Mouse (Mus musculus) liver, embryonic 13.5 days (tissue): ENCODE results near the gene P3h2. TPM values are rescaled to one million over a fixed set of nuclear protein-coding genes. Genes with fewer than 3 reads are reported as not detected.

Source experiments
- ATAC-seq: fragments of 200-750 bp; cut with Nextera tagmentation; 2 replicates; pipeline ENCODE4 v1.8.0; 2017; ENCODE audit warnings: low read depth, mild to moderate bottlenecking, moderate number of reproducible peaks, moderate library complexity
- DNase-seq: peaks from one replicate; pipeline ENCODE4 v3.0.0; 2022
- H3K27ac ChIP-seq: fragments of 300-500 bp; sonication (generic); 2 replicates; pipeline ENCODE4 v1.5.1; 2015; ENCODE audit warnings: moderate library complexity, mild to moderate bottlenecking, inconsistent platforms
- H3K27me3 ChIP-seq: fragments of 300-500 bp; sonication (generic); 2 replicates; pipeline ENCODE4 v1.6.1; 2015; ENCODE audit warnings: mild to moderate bottlenecking, inconsistent platforms
- H3K36me3 ChIP-seq: fragments of 300-500 bp; sonication (generic); 2 replicates; pipeline ENCODE4 v1.6.1; 2015; ENCODE audit warnings: mild to moderate bottlenecking, inconsistent platforms
- H3K4me1 ChIP-seq: fragments of 300-500 bp; sonication (generic); replicated peaks from 2 replicates; pipeline ENCODE4 v1.6.1; 2015; ENCODE audit warnings: inconsistent platforms
- H3K4me2 ChIP-seq: fragments of 300-500 bp; sonication (generic); 2 replicates; pipeline ENCODE4 v1.6.1; 2015; ENCODE audit warnings: inconsistent platforms, mild to moderate bottlenecking, moderate library complexity
- H3K4me3 ChIP-seq: fragments of 300-500 bp; sonication (generic); replicated peaks from 2 replicates; pipeline ENCODE4 v1.5.1; 2015; ENCODE audit warnings: mild to moderate bottlenecking, inconsistent platforms
- H3K9ac ChIP-seq: fragments of 300-500 bp; sonication (generic); 2 replicates; pipeline ENCODE4 v1.6.1; 2015; ENCODE audit warnings: mild to moderate bottlenecking, inconsistent platforms
- H3K9me3 ChIP-seq: fragments of 300-500 bp; sonication (generic); replicated peaks from 2 replicates; pipeline ENCODE4 v1.6.1; 2016; ENCODE audit warnings: inconsistent platforms
- WGBS: fragments of 180-500 bp; shearing (Covaris S2); methylation state at CpG from one replicate; pipeline ENCODE4 v1.1.7; 2015; ENCODE audit not compliant: insufficient replicate concordance; 5-methylcytosine and 5-hydroxymethylcytosine counted together
- polyA plus RNA-seq: library from polyadenylated mRNA; unstranded; fragments of >200 nt; fragmentation: Nextera tagmentation; extraction: Ambion mirVana; gene quantifications from 2 replicates; pipeline ENCODE4 v1.2.1, GENCODE M21; 2015

The P3h2 gene
- polyA plus RNA-seq, 1 experiment from 2014 or later: 0.68 TPM

DNA sequence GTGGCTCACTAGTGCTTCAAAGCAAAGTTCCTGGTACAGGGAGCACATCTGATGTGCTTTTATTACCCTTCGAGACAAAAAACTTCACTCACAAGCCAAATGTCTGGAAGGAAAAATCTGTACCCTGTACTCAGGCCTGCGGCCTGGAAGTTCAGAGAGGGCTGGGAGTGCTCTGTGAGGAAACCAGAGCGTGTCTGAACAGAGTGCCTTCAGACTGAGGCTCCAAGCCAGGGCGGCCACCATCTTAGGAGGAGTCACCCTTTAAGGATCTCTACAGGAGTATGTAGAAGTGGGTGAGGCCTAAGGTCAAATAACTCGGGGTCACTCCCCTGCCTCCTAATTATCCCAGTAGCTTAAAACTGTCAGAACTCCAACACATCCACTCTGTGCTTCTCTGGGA lies 152.2 kb downstream of the P3h2 start:
- WGBS: 63% methylated on average over 5 of the region's 5 CpGs
- H3K4me3 ChIP-seq: no peak overlapping the region
- no peak overlapping the region for H3K27ac ChIP-seq
- H3K27me3 ChIP-seq: no peaks in the 10 kb centered on the region
- H3K9ac ChIP-seq: no peak overlapping the region
- ATAC-seq (no peak), DNase-seq (no peak)
- no peaks in the 10 kb centered on the region for H3K9me3 ChIP-seq
- no peak overlapping the region for H3K4me2 ChIP-seq
- H3K4me1 ChIP-seq: no peaks in the 10 kb centered on the region
- H3K36me3 ChIP-seq: no peaks in the 10 kb centered on the region

DNA sequence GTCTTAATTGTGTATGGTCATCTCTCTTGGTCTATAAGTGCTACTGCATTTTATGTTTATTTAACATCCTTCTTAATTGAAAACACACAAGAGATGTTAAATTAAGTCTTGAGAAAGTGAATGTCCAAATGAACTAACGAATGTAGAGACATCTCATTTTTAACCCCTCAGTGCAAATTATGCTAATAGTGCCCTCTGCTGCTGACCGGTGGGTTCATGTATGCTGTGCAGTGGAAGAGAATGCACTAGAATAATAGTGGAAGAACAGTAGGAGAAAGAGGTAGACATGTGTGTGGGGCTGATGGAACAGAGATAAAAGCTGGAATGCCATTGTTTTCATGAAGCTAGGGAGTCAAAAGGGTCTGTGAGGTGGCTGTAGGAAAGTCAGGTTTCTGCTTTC lies 153.6 kb downstream of the P3h2 start:
- 66% methylated on average over 2 of the region's 2 CpGs for WGBS
- no peak overlapping the region for H3K4me2 ChIP-seq
- H3K4me1 ChIP-seq: no peaks in the 10 kb centered on the region
- no peak overlapping the region for H3K9ac ChIP-seq
- no peak overlapping the region for H3K27ac ChIP-seq
- no peaks in the 10 kb centered on the region for H3K36me3 ChIP-seq
- no peaks in the 10 kb centered on the region for H3K9me3 ChIP-seq
- ATAC-seq (no peak), DNase-seq (no peak)
- H3K27me3 ChIP-seq: no peaks in the 10 kb centered on the region
- H3K4me3 ChIP-seq: no peak overlapping the region

DNA sequence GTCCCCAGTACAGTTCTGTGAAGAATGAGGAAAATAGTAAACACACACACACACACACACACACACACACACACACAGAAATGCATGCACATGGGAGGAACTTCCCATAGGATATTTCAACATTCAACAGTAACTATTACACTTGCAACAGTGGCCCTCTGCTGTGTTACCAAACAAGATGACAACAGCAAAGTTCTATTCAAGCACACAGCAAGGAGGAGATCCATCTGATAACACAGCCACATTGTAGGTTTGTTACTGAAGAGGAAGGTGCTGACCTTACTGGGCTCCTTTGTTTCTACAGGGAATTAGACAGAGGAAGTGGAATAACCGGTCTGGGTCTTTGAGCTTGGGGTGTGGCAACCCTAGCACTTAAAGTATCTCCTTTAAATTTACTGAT lies 157.5 kb downstream of the P3h2 start:
- DNase-seq: no peak
- no peaks in the 10 kb centered on the region for H3K27me3 ChIP-seq
- no peak overlapping the region for H3K27ac ChIP-seq
- no peaks in the 10 kb centered on the region for H3K9me3 ChIP-seq
- 33% methylated on average over 1 of the region's 1 CpGs for WGBS
- H3K4me1 ChIP-seq: no peaks in the 10 kb centered on the region
- H3K4me2 ChIP-seq: no peak overlapping the region
- H3K36me3 ChIP-seq: no peaks in the 10 kb centered on the region
- ATAC-seq: 0 out of 2 replicates have a peak, but pooled peaks have one; percentile 26
- no peak overlapping the region for H3K4me3 ChIP-seq
- no peak overlapping the region for H3K9ac ChIP-seq

DNA sequence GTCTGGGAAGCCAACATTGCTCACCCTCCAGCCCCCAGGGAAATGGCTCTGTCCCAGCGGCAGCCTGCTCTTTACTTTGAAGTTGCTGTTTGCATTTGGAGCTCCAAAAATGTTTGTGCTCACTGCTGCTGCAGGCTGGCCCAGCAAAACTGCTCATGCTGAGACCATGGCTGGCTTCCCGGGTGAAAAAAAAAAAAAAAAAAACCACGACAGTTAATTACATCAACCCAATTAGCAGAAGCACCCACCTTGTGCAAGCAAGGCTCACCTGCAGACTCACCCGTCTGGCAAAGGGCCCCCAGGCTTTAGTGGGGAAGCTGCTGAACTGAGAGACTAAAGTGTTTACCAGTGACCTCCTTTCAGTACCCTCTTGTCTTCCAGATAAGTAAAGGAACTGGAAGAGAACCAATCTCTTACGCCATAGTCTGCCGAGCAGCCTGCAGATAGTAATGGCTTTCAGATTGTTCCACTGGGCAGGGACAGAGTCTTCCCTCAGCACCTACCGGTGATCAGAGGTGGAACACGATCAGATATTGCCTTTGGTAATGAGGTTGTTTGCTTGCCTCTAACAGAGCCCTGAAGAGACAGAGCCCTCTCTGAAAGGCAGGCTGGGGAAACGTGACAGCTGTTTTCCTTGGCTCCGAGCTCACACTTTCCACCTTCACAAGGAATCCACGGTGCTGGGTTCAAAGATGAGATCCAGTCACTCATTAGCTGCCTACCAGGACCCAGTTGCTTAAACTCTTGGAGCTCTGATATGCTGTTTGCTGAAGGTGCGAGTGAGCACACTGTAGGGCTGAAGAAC lies 160.2 kb downstream of the P3h2 start:
- Histone ChIP-seq H3K4me2 (no peak overlapping the region), H3K4me3 (no peak overlapping the region), H3K9me3 (no peaks in the 10 kb centered on the region), H3K36me3 (no peaks in the 10 kb centered on the region), H3K9ac (no peak overlapping the region), H3K4me1 (no peaks in the 10 kb centered on the region), H3K27ac (no peak overlapping the region), H3K27me3 (no peaks in the 10 kb centered on the region)
- no peak for DNase-seq
- WGBS: 41% methylated on average over 12 of the region's 12 CpGs
- ATAC-seq: no peak

DNA sequence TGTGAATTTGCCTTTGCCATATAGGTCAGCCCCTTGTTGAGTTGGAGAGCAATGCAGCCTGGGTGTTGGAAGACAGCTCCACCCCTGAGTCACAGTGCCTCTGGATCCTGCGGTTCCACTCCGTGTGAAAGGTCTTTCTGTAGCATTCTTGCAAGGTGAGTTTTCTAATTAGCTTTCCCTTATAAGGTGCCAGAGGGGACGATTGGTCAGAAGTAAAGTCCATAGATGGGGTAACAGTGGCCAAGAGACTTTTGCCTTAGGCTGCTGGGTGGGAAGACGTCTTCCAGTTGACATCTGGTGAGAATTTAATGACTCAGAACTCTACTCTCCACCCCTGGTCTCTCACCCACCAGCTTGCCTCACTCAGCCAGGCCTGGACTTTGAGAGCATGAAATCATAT lies 163.3 kb downstream of the P3h2 start:
- no peaks in the 10 kb centered on the region for H3K36me3 ChIP-seq

DNA sequence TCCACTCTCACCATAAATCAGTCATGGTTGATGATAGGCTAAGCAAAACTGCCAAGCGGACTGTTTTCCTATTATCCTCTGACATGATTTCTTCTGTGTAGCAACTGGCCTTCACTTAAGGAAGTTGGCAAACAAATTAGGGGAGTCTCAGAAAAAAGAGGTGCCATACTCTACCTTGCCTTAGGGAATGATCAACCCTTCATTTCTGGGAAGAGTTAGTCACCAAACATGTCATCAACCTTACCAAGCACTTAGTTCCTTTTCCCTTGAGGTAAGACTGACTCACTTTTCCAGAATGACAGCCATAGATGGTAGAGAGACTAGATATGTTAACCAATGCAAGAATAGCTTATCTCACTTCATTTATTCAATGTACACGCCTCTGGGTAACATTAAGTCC lies 171.4 kb downstream of the P3h2 start:
- Histone ChIP-seq H3K9me3 (no peaks in the 10 kb centered on the region), H3K9ac (no peak overlapping the region), H3K36me3 (no peaks in the 10 kb centered on the region), H3K27me3 (no peaks in the 10 kb centered on the region), H3K27ac (no peak overlapping the region), H3K4me1 (no peaks in the 10 kb centered on the region), H3K4me3 (no peak overlapping the region), H3K4me2 (no peak overlapping the region)
- ATAC-seq (no peak), DNase-seq (no peak)
- WGBS: 52% methylated on average over 2 of the region's 2 CpGs

More for the DNA sequence above, 163.3 kb downstream of the P3h2 start:
- no peaks in the 10 kb centered on the region for H3K9me3 ChIP-seq
- H3K4me2 ChIP-seq: no peak overlapping the region
- H3K9ac ChIP-seq: no peak overlapping the region
- no peaks in the 10 kb centered on the region for H3K4me1 ChIP-seq
- no peak overlapping the region for H3K27ac ChIP-seq
- DNase-seq (no peak), ATAC-seq (no peak)
- WGBS: 52% methylated on average over 4 of the region's 4 CpGs
- no peaks in the 10 kb centered on the region for H3K27me3 ChIP-seq
- H3K4me3 ChIP-seq: no peak overlapping the region

DNA sequence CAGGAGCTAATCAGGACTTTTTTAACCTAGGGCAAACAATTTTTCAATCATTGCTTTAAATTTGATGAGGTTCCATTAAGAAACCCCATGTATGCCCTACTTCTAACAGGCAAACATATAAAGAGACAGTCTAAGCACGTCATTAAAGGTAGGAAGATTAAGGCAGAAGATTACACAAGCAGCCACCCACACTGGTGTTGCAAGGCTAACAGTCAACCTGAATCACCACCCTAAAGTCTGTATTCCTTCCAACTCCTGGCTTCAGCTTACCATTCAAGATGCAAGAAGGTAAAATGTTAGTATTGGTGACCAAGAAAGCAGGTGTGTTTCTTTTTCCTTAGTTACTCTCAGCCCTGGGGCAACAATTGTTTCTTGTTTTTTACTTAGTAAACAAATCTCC lies 193.4 kb downstream of the P3h2 start:
- Histone ChIP-seq H3K27ac (no peak overlapping the region), H3K4me3 (no peak overlapping the region), H3K9me3 (no peaks in the 10 kb centered on the region), H3K36me3 (no peaks in the 10 kb centered on the region), H3K4me1 (no peaks in the 10 kb centered on the region), H3K9ac (no peak overlapping the region), H3K4me2 (no peak overlapping the region), H3K27me3 (no peaks in the 10 kb centered on the region)
- 39% methylated on average over 1 of the region's 1 CpGs for WGBS
- no peak for ATAC-seq
- no peak for DNase-seq
